Mouse (Mus musculus): Measurements from ENCODE around the gene Cdhr1. TPM values are rescaled to one million over a fixed set of nuclear protein-coding genes. Genes with fewer than 3 reads are reported as not detected.

Gene Cdhr1
- total and polyA plus RNA-seq, 3 experiments, result not detected

- no peaks in the 10 kb centered on the region for H3K9me3 ChIP-seq (replicated peaks; ENCODE audit: insufficient read depth, low read length)
- H3K79me2 ChIP-seq (ENCODE audit: control insufficient read depth, insufficient read depth, low read length, poor library complexity), result peaks cover 17% of the 10 kb centered on the region
- peaks cover 0 to 8% of the 10 kb centered on the region in 2 experiments; a peak in 3 of 4 replicates for H3K4me1 ChIP-seq (ENCODE audit: control insufficient read depth in 1 of 2, insufficient read depth in 2 of 2, low read length in 2 of 2)
These were observed 37.0 kb upstream of the Cdhr1 start, which contains the start of gene Ghitm for GRCm38 (mm10) chr14:37135127-37135593. Ghitm (minus strand) TSS chr14:37135272.

DNA sequence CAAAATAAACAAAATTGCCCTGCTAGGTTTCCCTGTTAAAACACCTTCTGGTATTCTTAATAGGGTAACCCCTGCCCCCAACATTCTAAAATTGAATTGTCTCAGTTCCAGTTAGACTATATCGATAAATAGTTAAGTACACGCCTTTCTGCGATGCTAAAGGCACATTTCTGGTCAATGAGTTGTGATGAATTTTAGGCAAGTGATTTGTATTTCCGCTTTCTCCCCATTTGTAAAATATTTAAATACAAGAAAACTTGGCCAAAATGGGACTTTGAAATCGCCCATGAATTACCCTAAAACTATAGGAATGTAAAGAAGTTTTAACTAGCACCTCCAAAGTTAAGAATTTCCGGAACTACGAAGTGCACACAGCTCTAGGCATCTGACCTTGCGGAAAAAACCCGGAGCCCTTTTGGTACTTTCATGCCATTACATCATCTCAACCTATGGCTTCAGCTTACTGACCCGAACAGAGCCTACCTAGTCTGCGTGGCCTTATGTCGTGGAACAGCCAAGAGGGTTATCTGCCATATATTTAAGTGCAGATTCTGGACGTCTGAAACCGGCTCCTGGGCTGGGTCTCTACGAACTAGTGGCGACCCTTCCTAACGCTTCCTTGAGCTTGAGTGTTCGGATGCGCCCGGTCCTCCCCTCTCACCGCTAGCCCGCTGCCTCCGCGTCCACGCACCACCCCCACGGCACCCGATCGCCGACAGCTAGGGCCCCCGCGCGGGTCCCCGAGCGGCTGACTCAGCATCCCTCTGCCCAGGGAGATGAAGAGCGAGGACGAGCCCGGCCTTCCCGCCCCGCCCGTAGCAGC is 36.4 kb upstream of the Cdhr1 start:
- H3K4me3 ChIP-seq (ENCODE audit: control insufficient read depth in 1 of 2, insufficient read depth in 1 of 2, low read depth in 2 of 2, low read length in 2 of 2), result peak overlapping the region; percentile 91 to 92
- peaks cover 0 to 8% of the 10 kb centered on the region in 2 experiments; a peak in 3 of 4 replicates for H3K4me1 ChIP-seq (ENCODE audit: control insufficient read depth in 1 of 2, insufficient read depth in 2 of 2, low read length in 2 of 2)
- peak overlapping the region; percentile 89 for H3K9ac ChIP-seq (ENCODE audit: control insufficient read depth, low read depth, low read length, poor library complexity, severe bottlenecking)
- DNase-seq (ENCODE audit: low read depth, low spot score), result peak; percentile 78
- peaks cover 19 to 27% of the 10 kb centered on the region in 2 experiments for H3K36me3 ChIP-seq (ENCODE audit: control insufficient read depth in 1 of 2, insufficient read depth in 2 of 2, low read length in 2 of 2)
- no peaks in the 10 kb centered on the region for H3K9me3 ChIP-seq (replicated peaks; ENCODE audit: insufficient read depth, low read length)
- peak overlapping the region; percentile 95 for H3K27ac ChIP-seq (ENCODE audit: control insufficient read depth, low read depth, low read length)
- no peaks in the 10 kb centered on the region for H3K27me3 ChIP-seq (ENCODE audit: control insufficient read depth in 1 of 2, insufficient read depth in 2 of 2, low read length in 2 of 2)
- peaks cover 17% of the 10 kb centered on the region for H3K79me2 ChIP-seq (ENCODE audit: control insufficient read depth, insufficient read depth, low read length, poor library complexity)
- TF ChIP-seq MAX (IDR thresholded peaks at IDR 0.05; ENCODE audit: low read length) (peak; percentile 55; the same call in 1 of the 2 replicates), ELF1 (IDR thresholded peaks at IDR 0.05; ENCODE audit: low read depth, low read length) (peak; percentile 29; the same call in 1 of the 2 replicates), ZKSCAN1 (IDR thresholded peaks at IDR 0.05; ENCODE audit: low read depth, low read length) (no peak), POLR2A (IDR thresholded peaks at IDR 0.05; ENCODE audit: control insufficient read depth in 1 of 2, insufficient read depth in 1 of 2, low read depth in 1 of 2, low read length in 2 of 2, poor library complexity in 1 of 2) (no peak; a peak in 1 of 4 replicates), CHD2 (IDR thresholded peaks at IDR 0.05; ENCODE audit: low read length) (no peak), POLR2AphosphoS5 (IDR thresholded peaks at IDR 0.05; ENCODE audit: borderline replicate concordance, low read depth, low read length) (no peak), GABPA (IDR thresholded peaks at IDR 0.05; ENCODE audit: low read depth, low read length) (no peak), TAL1 (IDR thresholded peaks at IDR 0.05; ENCODE audit: low read length) (no peak), ZNF384 (IDR thresholded peaks at IDR 0.05; ENCODE audit: low read depth, low read length) (no peak), KAT2A (conservative IDR thresholded peaks at IDR 0.05; ENCODE audit: low read depth, low read length) (0 out of 2 replicates have a peak, but pooled peaks have one; percentile 9), E2F4 (IDR thresholded peaks at IDR 0.05; ENCODE audit: borderline replicate concordance, low read depth, low read length) (no peak), NRF1 (IDR thresholded peaks at IDR 0.05; ENCODE audit: insufficient read depth, low read depth, low read length, poor library complexity, severe bottlenecking) (no peak), RAD21 (IDR thresholded peaks at IDR 0.05; ENCODE audit: low read depth, low read length) (no peak), SIN3A (IDR thresholded peaks at IDR 0.05; ENCODE audit: low read length) (peak; percentile 39; the same call in 1 of the 2 replicates)

More at GRCm38 (mm10) chr14:37135127-37135593, 37.0 kb upstream of the Cdhr1 start, which contains the start of gene Ghitm:
- peaks cover 19 to 25% of the 10 kb centered on the region in 2 experiments for H3K36me3 ChIP-seq (ENCODE audit: control insufficient read depth in 1 of 2, insufficient read depth in 2 of 2, low read length in 2 of 2)
- H3K4me3 ChIP-seq (ENCODE audit: control insufficient read depth in 1 of 2, insufficient read depth in 1 of 2, low read depth in 2 of 2, low read length in 2 of 2), result peak within 1 kb of the TSS; percentile 91 to 92
- peak within 1 kb of the TSS; percentile 89 for H3K9ac ChIP-seq (ENCODE audit: control insufficient read depth, low read depth, low read length, poor library complexity, severe bottlenecking)
- H3K27ac ChIP-seq (ENCODE audit: control insufficient read depth, low read depth, low read length), result peak within 1 kb of the TSS; percentile 95
- H3K27me3 ChIP-seq (ENCODE audit: control insufficient read depth in 1 of 2, insufficient read depth in 2 of 2, low read length in 2 of 2), result no peaks in the 10 kb centered on the region
- no peak for TF ChIP-seq GABPA (IDR thresholded peaks at IDR 0.05; ENCODE audit: low read depth, low read length)
- TF ChIP-seq TAL1 (IDR thresholded peaks at IDR 0.05; ENCODE audit: low read length), result no peak
- peak; percentile 28; the same call in 1 of the 2 replicates for TF ChIP-seq ETS1 (IDR thresholded peaks at IDR 0.05; ENCODE audit: low read depth, low read length)
- no peak for TF ChIP-seq ZKSCAN1 (IDR thresholded peaks at IDR 0.05; ENCODE audit: low read depth, low read length)
- no peak for TF ChIP-seq UBTF (IDR thresholded peaks at IDR 0.05; ENCODE audit: borderline replicate concordance, insufficient read depth, low read depth, low read length)
- TF ChIP-seq SMC3 (IDR thresholded peaks at IDR 0.05; ENCODE audit: low read depth, low read length), result no peak
- TF ChIP-seq MAX (IDR thresholded peaks at IDR 0.05; ENCODE audit: low read length), result peak; percentile 62
- TF ChIP-seq ZMIZ1 (IDR thresholded peaks at IDR 0.05; ENCODE audit: low read depth, low read length), result peak; percentile 82; the same call in 1 of the 2 replicates
- peak; percentile 73; the same call in 1 of the 2 replicates for TF ChIP-seq POLR2AphosphoS2 (IDR thresholded peaks at IDR 0.05; ENCODE audit: low read length)
- TF ChIP-seq RAD21 (IDR thresholded peaks at IDR 0.05; ENCODE audit: low read depth, low read length), result no peak
- no peak for TF ChIP-seq GATA1 (IDR thresholded peaks at IDR 0.05; ENCODE audit: low read depth, low read length)
- peak; percentile 24; the same call in 1 of the 2 replicates for TF ChIP-seq TCF12 (IDR thresholded peaks at IDR 0.05; ENCODE audit: low read depth, low read length)
- peak; percentile 80 for TF ChIP-seq TBP (IDR thresholded peaks at IDR 0.05; ENCODE audit: low read depth, low read length)
- no peak for TF ChIP-seq ZNF384 (IDR thresholded peaks at IDR 0.05; ENCODE audit: low read depth, low read length)
- TF ChIP-seq CHD2 (IDR thresholded peaks at IDR 0.05; ENCODE audit: low read length), result peak; percentile 78
- no peak for TF ChIP-seq MEF2A (IDR thresholded peaks at IDR 0.05; ENCODE audit: extremely low read depth, insufficient replicate concordance, low read depth, low read length, poor library complexity, severe bottlenecking)
- no peak for TF ChIP-seq JUND (IDR thresholded peaks at IDR 0.05; ENCODE audit: low read depth, low read length)
- TF ChIP-seq ELF1 (IDR thresholded peaks at IDR 0.05; ENCODE audit: low read depth, low read length), result peak; percentile 79
- TF ChIP-seq SIN3A (IDR thresholded peaks at IDR 0.05; ENCODE audit: low read length), result peak; percentile 88
- TF ChIP-seq RCOR1 (IDR thresholded peaks at IDR 0.05; ENCODE audit: low read depth, low read length), result no peak
- TF ChIP-seq MYB (IDR thresholded peaks at IDR 0.05; ENCODE audit: low read depth, low read length), result no peak
- TF ChIP-seq CTCF (IDR thresholded peaks at IDR 0.05 in 2 of 3, conservative IDR thresholded peaks at IDR 0.05 in 1 of 3; ENCODE audit: control insufficient read depth in 1 of 3, insufficient read depth in 1 of 3, low read depth in 2 of 3, low read length in 3 of 3, poor library complexity in 1 of 3, severe bottlenecking in 1 of 3), result no peak
- TF ChIP-seq HCFC1 (IDR thresholded peaks at IDR 0.05; ENCODE audit: low read depth, low read length), result peak; percentile 91
- TF ChIP-seq ZC3H11A (IDR thresholded peaks at IDR 0.05; ENCODE audit: low read depth, low read length), result no peak
- no peak for TF ChIP-seq MAFK (IDR thresholded peaks at IDR 0.05; ENCODE audit: borderline replicate concordance, low read depth, low read length)
- no peak for TF ChIP-seq BHLHE40 (IDR thresholded peaks at IDR 0.05; ENCODE audit: borderline replicate concordance, low read depth, low read length)
- TF ChIP-seq EP300 (IDR thresholded peaks at IDR 0.05; ENCODE audit: low read depth in 1 of 2, low read length in 2 of 2), result no peak
- peak; percentile 81 for TF ChIP-seq KAT2A (conservative IDR thresholded peaks at IDR 0.05; ENCODE audit: low read depth, low read length)
- TF ChIP-seq POLR2AphosphoS5 (IDR thresholded peaks at IDR 0.05; ENCODE audit: borderline replicate concordance, low read depth, low read length), result peak; percentile 39; the same call in 1 of the 2 replicates
- TF ChIP-seq MAZ (IDR thresholded peaks at IDR 0.05; ENCODE audit: low read depth, low read length), result 0 out of 2 replicates have a peak, but pooled peaks have one; percentile 70
- peak; percentile 66 to 91 for TF ChIP-seq POLR2A (IDR thresholded peaks at IDR 0.05; ENCODE audit: control insufficient read depth in 1 of 2, insufficient read depth in 1 of 2, low read depth in 1 of 2, low read length in 2 of 2, poor library complexity in 1 of 2)
- no peak for TF ChIP-seq E2F4 (IDR thresholded peaks at IDR 0.05; ENCODE audit: borderline replicate concordance, low read depth, low read length)
- TF ChIP-seq NRF1 (IDR thresholded peaks at IDR 0.05; ENCODE audit: insufficient read depth, low read depth, low read length, poor library complexity, severe bottlenecking), result peak; percentile 59; the same call in 1 of the 2 replicates
- no peak for TF ChIP-seq MYC (IDR thresholded peaks at IDR 0.05; ENCODE audit: low read depth, low read length)
- TF ChIP-seq NELFE (IDR thresholded peaks at IDR 0.05; ENCODE audit: low read depth, low read length), result peak; percentile 90
- TF ChIP-seq CHD1 (IDR thresholded peaks at IDR 0.05; ENCODE audit: low read depth, low read length), result no peak
- TF ChIP-seq MXI1 (IDR thresholded peaks at IDR 0.05; ENCODE audit: low read depth, low read length), result peak; percentile 62
- DNase-seq (ENCODE audit: low read depth, low spot score), result peak; percentile 99
